Mouse (Mus musculus): Measurements from ENCODE around the gene Mkrn1.
A peak's percentile ranks its signal among the peaks of the same experiment; 100 is the strongest.

DNA sequence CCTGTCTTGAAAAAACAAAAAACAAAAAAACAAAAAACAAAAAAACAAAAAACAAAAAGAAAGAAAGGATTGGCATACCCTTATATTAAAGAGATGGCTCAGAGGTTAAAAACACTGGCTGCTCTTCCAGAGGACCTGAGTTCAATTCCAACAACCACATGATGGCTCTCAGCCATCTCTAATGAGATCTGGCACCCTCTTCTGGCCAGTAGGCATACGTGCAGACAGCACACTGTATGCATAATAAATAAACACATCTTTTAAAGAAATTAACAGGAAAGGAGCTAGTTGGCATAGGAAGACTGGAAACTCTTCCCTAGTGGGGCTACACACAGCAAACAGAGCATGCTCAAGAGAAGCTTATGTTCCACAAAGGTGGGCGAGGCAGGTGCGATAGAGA is 30.8 kb upstream of the Mkrn1 start:
- TF ChIP-seq CTCF (IDR thresholded peaks at IDR 0.05; ENCODE audit: control insufficient read depth, insufficient read depth, low read length) (peak; percentile 58), POLR2A (IDR thresholded peaks at IDR 0.05; ENCODE audit: borderline replicate concordance, control insufficient read depth, low read depth, low read length) (no peak)
